Mouse (Mus musculus) megakaryocyte progenitor cell, adult 5-6 weeks (primary cell): ENCODE measurements around the gene Exoc2. TPM values are rescaled to one million over a fixed set of nuclear protein-coding genes. Genes with fewer than 3 reads are reported as not detected.

Experiments used
- ATAC-seq: replicated peaks from 2 replicates; pipeline ENCODE4 v1.8.0; 2016; ENCODE audit warnings: mild to moderate bottlenecking, moderate TSS enrichment, inconsistent platforms; ENCODE audit not compliant: poor library complexity
- total RNA-seq, 2 experiments: library from RNA; stranded (forward) in 1 of 2; stranded (reverse) in 1 of 2; fragments of 157-497, 149-512 nt in 1 of 2; fragments of 200-1000 nt in 1 of 2; gene quantifications; 2 replicates each; pipeline versions ENCODE4 v1.2.3 to v1.2.4; 2015 to 2017

Gene Exoc2
- total RNA-seq, 2 experiments from 2014 or later = 32.5 to 43.8 TPM

DNA sequence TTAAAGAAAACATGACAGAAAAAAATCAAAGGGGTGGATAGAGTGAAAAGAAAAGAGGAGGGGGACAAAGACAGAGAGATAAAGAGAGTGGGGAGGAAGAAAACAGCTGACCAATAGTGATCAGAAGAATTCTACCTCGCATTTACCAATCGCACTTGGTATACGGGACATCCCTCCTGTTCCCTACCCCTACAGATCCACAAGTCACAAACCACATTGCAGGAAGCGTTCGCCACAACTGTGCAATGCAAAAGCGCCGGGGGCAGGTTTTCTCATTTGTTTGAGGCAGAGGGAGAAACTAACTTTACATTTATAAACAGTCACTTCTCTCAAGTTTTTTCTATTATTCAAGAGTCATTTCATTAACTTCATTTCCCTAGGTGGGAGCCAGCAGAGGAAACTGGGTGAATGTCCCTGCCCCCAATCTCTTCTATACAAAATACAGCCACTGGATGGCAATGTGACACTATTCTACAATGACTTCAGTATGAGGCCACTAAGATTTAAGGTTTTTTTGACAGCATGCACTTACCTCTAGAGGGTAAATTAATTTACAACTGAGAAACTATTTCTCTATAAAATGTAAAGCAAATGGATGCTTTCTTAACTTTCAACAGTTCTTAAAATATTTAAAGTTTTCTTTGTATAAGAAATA, 72.4 kb downstream of the Exoc2 start:
- ATAC-seq = peak; percentile 81

- no peak for ATAC-seq
These were observed 79.8 kb downstream of the Exoc2 start for GRCm38 (mm10) chr13:30894015-30894634.

GRCm38 (mm10) chr13:30892315-30892714, 81.6 kb downstream of the Exoc2 start:
- ATAC-seq = no peak

GRCm38 (mm10) chr13:30891223-30891622, 82.7 kb downstream of the Exoc2 start:
- ATAC-seq = no peak

- peak; percentile 98 for ATAC-seq
These were observed 85.4 kb downstream of the Exoc2 start for GRCm38 (mm10) chr13:30888480-30888879.

GRCm38 (mm10) chr13:30880310-30880709, 93.6 kb downstream of the Exoc2 start:
- no peak for ATAC-seq

- ATAC-seq = no peak
These were observed 94.0 kb downstream of the Exoc2 start for GRCm38 (mm10) chr13:30879871-30880270.

DNA sequence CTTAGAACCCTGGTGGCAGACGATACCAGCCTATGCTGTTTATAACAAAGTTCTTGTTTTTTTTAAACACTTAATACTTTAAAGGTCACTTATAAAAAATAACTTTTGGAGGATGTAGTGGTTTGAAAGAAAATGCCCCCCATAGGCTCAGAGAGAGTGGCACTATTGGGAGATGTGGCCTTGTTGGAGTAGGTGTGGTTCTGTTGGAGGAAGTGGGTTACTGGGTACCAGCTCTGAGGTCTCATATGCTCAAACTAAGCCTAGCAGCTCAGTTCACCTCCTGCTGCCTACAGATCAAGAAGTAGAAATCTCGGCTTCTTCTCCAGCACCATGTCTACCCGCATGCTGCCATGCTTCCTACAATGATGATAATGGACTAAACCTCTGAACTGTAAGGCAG, 98.1 kb downstream of the Exoc2 start:
- no peak for ATAC-seq

DNA sequence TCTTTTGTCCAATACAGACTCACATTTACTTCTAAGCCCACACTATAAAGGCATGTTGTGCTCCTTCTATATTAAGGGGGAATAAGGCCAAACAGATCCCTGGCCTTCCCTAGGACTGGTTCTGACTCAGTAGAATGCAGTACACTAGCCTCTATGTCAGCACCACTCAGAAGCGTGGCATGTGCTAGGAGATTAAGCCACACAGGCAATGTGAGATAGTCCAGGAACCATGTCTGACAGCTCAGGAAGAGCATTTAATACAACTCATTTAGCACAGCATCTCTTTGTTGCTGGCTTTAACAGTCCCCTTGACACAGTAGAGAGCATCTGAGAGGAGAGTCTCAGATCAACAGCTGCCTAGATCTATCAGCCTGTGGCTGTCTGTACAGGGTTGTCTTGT, 100.4 kb downstream of the Exoc2 start:
- no peak for ATAC-seq

GRCm38 (mm10) chr13:30865486-30865885, 108.4 kb downstream of the Exoc2 start:
- ATAC-seq = no peak

DNA sequence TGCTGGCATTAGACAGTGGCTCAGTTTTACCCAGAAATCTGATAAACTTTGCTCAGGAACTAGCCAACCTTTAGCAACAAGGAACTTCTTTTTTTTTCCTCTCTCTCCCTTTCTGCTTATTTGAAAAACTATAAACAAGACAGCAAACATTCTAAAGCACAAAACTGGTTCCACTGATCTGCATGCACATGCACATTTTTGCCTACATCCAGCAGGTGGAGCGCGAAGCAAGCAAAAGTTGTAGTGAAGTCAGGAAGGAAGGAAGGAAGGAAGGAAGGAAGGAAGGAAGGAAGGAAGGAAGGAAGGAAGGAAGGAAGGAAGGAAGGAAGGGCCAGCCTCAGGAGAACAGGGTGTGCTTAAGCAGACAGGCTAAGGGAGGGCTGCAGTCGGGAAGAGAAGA, 109.9 kb downstream of the Exoc2 start:
- ATAC-seq = no peak

- ATAC-seq = no peak
These were observed 115.5 kb downstream of the Exoc2 start for GRCm38 (mm10) chr13:30858421-30858820.

DNA sequence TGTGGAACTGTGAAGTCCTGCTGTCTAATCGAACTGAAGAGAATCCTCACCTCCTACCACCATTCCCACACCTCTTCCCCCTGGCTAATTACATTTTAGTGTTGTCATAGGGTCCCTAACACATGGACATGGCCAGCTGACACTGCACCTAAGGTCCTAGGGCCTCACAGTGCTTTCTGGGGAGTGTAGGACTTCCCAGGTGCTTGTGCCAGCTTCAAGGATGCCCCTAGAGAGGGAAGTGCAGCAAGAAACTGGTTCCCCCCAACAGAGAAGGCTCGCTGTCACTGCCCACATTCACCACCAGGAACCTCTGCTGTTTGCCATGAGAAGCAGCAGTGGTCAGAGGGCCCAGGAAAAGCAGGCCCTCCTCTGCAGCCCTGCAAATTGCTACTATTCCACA, 123.2 kb downstream of the Exoc2 start:
- ATAC-seq = no peak

GRCm38 (mm10) chr13:30848001-30848400, 125.9 kb downstream of the Exoc2 start:
- no peak for ATAC-seq

DNA sequence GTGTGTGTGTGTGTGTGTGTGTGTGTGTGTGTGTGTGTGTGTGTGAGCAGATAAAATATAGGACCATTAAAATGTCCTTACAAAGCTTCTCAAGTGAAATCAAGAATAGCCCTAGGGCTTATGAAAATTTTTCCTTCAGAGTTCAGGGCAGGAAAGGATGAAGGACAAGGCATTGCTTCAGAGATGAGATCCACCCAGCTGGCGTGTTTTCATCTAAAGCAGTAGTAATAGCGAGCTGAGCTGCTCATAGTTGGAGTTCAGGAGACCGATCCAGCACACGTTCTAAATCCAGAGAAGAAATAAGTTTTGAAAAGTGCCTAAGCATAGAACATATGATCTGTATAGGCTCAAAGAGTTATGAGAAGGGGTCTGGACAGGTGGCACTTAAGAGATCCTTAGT, 127.4 kb downstream of the Exoc2 start:
- ATAC-seq = no peak

GRCm38 (mm10) chr13:30843049-30843448, 130.8 kb downstream of the Exoc2 start:
- ATAC-seq = no peak

GRCm38 (mm10) chr13:30841843-30842242, 132.1 kb downstream of the Exoc2 start:
- no peak for ATAC-seq

GRCm38 (mm10) chr13:30841306-30841705, 132.6 kb downstream of the Exoc2 start:
- ATAC-seq = no peak

- ATAC-seq = no peak
These were observed 133.2 kb downstream of the Exoc2 start for GRCm38 (mm10) chr13:30840700-30841099.

DNA sequence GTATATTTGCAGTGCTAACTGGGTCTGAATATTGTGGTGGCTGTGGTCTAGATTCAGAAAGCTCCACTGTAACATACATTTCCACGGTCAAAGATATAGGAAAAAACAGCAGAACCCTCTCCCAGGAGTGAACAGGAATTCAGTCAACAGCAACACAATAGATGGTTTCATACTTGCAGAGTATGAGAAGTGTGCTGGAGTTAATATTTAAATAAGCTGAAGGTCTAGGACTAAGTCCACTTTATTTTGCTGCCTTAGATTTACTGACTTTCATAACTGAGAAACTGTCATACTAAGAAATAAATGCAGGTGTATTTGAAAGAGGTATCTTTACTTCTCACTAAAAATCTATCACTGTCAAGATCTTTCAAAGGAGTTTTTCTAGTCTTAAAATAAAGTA, 137.6 kb downstream of the Exoc2 start:
- no peak for ATAC-seq

DNA sequence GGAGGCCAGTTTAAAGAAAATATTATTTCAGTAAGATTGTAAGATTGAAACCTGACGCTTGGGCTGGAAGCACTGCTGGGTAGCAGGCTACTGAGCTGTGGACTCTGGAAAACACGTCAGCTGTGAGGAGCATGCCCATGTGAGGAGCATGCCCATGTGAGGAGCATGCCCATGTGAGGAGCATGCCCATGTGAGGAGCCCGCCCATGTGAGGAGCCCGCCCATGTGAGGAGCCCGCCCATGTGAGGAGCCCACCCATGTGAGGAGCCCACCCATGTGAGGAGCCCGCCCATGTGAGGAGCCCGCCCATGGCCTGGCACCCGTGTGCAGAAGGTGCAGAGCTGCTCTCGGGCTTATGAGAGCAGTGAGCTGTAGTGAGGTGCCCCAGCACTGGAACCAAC, 139.0 kb downstream of the Exoc2 start:
- ATAC-seq = peak; percentile 32; the same call in 1 of the 2 replicates

DNA sequence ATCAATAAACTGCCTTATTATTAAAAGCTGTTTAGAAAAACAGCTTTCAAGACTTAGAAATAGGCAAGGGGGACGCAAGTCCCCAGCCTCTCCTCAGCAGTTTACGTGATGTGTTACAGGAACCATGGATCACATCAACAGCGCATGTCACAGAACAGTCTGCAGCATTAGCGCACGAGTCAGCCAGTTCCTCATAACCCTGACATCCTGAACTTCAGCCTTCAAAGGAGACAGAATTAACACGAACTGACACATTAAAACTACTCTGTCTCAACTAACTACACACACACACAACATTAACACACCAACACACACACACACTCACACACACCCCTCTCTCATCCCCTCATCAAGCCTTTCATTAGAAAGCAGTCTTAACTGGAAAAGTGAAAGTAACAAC, 139.5 kb downstream of the Exoc2 start:
- peak; percentile 84 for ATAC-seq
